Mouse (Mus musculus) ES-CJ7 (cell line): Measurements from ENCODE around the gene Mical3.
A peak's percentile ranks its signal among the peaks of the same experiment; 100 is the strongest.
"Not testable (repeated sequence)": the region's sequence is repeated elsewhere in the genome, so short reads cannot be mapped to it uniquely, and the experiment has no call there.

Experiments used
- DNase-seq: peaks from one replicate; pipeline ENCODE4 v3.0.0; 2011; ENCODE audit warnings: low read depth, low spot score

The Mical3 gene

DNA sequence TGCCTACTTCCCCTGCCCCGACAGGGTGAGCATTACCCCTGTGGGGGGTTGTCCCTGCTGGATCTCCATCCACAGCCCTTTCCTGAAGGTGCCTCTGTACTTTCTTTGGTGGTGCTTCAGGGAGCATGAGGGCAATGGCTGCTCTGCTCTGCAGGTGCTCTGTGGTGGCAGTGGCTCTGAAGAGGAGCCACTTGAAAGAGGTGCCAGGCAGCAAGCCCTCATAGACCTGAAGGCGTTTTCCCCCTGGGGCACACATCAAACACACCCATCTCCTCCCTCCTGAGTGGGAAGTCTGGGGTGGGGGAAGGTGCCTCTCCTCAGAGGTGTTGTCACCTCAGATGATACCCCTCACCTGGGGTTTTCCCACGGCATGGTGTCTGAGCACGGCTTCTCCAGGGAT, 196.6 kb downstream of the Mical3 start:
- no peak for DNase-seq

DNA sequence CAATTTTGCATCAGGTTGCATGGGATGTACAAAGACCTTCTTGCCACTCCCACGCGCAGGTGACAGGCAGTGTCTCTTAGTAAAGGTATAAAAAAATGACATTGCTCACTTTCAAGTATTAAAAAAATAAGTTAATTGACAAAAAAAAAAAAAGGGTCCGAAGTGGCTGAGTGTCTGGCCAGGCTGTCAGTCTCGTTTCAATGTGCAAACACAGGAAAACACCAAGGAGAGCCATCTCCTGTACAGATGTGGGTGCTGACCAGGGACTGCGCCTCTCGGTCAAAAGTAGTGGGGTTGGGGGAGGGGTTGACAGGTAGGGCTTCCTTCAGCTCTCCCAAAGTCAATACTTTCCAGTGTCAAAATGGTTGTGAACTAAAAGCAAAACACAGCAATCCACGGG, 197.1 kb downstream of the Mical3 start:
- no peak for DNase-seq

GRCm38 (mm10) chr6:120932597-120932996, 198.2 kb downstream of the Mical3 start:
- DNase-seq, result no peak

GRCm38 (mm10) chr6:120930450-120931306, 200.1 kb downstream of the Mical3 start:
- no peak for DNase-seq

DNA sequence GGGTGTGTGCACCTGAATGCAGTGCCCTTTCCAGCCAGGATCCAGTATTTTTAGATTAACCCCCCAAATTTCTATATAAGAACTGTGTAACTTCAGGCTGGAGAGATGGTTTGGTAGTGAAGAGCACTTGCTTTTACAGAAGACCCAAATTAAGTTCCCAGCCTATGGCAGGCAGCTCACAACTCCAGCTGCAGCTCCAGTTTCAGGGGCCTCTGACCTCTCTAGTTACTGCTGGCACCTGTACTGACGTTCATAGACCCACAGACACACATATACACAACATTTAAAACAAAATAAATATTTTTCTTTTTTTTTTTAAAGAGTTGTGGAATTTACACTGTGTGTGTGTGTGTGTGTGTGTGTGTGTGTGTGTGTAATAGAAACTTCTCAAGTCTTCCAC, 201.4 kb downstream of the Mical3 start:
- DNase-seq, result no peak

DNA sequence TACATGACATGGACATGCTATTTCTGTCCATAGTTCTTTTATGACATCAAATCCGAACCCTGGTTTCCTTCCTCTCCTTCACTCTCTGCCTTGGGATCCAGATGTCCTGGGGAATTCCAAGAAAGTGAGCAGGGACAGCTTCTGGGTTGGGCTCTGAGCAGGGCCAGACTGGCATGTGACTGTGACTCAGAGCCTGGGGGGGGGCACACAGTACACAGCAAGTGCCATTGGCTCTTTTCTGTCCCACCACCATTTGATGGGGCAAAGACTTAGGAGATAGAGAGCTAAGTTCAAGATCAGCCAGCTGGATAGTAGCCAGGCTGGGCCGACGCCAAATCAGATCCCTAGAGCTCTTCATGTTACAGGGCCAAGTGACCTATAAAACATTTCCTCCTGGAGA, 203.0 kb downstream of the Mical3 start:
- no peak for DNase-seq

- DNase-seq, result no peak
Observed at GRCm38 (mm10) chr6:120926880-120927279, 203.9 kb downstream of the Mical3 start.

GRCm38 (mm10) chr6:120924791-120925321, 205.9 kb downstream of the Mical3 start:
- DNase-seq, result not testable (repeated sequence)

- no peak for DNase-seq
Observed at GRCm38 (mm10) chr6:120917975-120918374, 212.8 kb downstream of the Mical3 start.

DNA sequence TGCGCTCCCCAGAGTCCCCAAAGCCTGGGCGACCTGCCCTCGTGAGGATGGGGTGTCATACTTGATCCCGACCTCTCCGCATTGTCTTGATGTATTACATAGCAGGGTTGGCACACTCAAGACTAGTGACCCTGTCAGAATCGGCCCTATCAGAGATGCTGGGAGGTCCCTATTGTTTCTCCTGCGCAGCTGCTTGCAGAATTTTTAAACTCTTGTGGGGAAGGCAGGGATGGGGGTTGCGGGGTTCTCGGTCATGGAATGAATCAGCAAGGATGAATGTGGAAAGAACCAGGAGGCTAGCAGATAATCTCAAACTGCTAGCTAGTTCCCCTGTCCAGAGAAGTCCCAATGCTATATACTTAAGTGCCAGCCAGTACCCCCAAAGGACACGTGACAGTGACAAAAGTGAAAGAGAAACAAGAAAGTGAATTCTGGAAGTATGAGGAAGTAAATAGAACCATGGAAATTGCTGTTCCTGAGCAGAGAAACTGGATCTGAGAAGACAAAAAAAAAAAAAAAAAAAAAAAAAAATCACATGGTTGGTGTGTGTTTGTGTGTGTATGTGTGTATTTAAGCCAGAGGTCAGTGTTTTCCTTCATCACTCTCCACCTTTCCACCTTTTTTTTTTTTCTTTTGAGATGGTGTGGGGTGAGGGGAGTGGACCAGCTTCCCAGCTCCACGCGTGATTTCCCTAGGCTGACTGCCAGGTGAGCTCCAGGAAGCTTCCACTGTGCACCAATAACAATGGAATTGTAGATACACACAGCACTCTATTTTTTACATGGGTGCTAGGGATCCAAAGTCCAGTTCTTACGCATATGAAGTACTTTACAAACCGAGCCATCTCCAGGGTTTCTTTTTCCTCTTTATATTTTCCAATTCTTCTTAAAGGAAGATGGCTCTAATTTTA, 213.6 kb downstream of the Mical3 start:
- DNase-seq, result not testable (repeated sequence)

- peak; percentile 89 for DNase-seq
Observed at GRCm38 (mm10) chr6:120916074-120916971, 214.5 kb downstream of the Mical3 start, which contains the start of gene Bid. Bid (minus strand) TSS chr6:120916853.

DNA sequence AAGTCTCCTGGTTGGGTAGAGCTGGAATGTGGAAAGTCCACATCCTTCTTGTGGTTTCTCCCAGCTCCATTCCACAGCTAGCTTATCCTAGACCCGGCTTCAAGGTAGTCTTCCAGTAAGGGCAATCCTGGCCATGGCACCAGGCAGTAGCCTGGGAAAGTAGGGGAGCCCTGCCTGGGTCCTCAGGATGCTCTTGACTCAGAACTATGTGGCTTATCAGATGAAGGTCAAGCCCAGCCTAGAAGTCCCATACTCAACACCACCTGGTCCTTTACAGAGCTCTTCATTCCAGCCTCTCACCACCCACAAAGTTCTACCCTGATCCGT, 215.2 kb downstream of the Mical3 start:
- no peak for DNase-seq

GRCm38 (mm10) chr6:120914911-120915648, 215.7 kb downstream of the Mical3 start:
- DNase-seq, result peak; percentile 73

DNA sequence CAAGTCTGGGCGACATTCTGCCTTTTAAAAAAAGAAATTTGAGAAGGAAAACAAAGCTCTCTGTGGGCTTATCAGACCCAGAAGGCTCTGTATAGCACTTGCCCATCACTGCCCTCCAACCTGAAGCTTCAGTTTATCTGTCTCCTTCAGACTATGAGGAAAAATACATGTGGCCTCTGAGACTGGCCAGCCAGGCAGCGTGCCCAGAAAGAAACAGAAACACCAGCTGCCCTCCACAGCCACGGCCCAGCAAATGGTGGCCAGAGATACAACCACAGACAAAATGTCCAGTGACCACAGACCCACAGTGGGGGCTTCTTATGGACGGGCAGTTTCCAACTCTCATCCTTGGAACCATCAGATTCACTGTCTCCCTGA, 216.3 kb downstream of the Mical3 start:
- no peak for DNase-seq

DNA sequence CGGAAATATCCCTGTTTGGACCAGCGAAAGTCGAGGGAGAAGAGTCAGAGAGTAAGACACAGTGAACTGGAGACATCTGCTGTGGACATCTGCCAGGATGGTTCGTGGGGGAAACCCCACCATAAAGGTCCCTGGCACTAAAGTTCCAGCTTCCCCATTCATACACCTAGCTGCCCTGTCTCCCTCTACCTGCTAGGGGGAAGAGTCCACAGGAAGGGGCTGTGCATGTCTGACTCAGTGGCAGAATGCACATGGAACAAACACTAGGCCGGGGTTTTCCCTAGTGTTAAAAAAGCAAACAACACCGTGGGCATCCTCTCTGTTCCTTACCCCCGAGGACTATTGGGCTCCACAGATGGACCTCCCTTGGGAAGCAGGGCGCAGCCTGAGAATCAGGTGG, 217.0 kb downstream of the Mical3 start:
- no peak for DNase-seq

GRCm38 (mm10) chr6:120912931-120913330, 217.9 kb downstream of the Mical3 start:
- DNase-seq, result no peak

DNA sequence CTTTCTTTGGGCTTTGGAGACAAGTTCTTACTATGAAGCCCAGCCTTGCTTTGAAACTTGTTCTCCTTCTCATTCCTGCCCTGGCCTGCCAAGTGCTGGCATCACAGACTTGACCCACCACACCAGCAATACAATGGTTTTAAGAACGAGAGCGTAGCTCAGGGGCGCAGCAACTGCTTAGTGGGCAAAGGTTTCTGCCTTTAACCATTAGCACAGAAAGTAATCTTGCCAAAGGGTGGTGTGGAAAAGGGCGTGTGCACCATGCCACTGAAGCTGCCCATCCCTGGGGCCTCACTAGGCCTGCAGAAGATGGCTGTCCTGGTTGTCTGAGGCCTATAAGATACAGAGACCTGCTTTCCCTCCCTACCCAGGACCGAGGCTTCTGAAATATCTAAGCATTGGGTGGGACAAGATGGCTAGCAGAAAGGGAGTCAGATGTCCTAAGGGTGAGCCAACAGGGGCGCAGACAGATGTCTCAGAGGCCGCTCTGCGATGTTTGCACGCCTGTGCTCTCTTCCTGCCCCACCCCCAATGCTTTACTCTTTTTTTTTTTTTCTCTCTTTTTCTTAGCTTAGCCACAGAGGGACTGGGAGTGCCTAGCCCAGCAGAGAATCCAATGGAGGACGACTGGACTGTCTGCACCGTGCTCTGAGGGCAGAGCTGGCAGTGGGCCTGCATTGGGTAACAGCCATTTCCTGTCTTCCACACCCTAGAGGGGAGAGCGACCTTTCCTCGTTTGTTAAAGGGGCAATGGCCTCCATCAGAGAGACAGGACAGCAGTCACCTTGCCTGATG, 219.4 kb downstream of the Mical3 start:
- no peak for DNase-seq

- DNase-seq, result peak; percentile 44
Observed at GRCm38 (mm10) chr6:120909501-120909900, 221.3 kb downstream of the Mical3 start.

DNA sequence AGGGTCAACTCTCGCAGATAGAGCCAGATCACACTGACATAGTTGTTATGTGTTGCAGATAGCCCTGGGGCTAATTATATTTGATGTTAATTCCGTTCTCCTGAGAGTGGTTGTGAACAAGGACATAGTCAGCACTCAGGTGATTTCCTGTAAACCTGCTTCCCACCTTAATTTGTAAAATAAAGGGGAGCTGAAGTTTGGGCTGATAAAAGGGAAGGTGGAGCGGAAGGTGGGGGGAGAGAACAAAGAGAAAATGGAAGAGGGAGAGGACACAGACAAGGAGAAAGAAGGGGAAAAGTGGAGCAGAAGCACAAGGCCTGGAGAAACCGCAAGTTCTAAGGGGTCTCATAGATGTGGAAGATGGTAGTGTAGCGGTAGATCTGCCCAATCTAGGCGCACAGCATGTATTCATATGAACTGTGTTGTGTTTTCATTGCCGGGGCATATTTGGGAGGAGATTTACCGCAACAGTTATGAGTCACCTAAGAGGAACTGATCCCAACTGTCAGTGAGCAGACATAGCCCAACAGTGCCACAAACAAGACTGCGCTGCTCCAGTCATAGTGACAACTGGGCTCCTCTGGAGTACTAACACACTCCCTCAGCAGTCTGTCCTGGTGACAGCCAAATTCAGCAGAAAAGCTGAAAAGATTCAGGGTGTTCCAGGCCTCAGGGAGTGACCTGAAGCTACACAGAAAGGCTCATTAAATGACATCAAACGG, 222.8 kb downstream of the Mical3 start:
- peak; percentile 55 for DNase-seq
